Mouse (Mus musculus): ENCODE results near the gene Hist1h1d.
"Not testable (repeated sequence)": the region's sequence is repeated elsewhere in the genome, so short reads cannot be mapped to it uniquely, and the experiment has no call there.

The Hist1h1d gene

DNA sequence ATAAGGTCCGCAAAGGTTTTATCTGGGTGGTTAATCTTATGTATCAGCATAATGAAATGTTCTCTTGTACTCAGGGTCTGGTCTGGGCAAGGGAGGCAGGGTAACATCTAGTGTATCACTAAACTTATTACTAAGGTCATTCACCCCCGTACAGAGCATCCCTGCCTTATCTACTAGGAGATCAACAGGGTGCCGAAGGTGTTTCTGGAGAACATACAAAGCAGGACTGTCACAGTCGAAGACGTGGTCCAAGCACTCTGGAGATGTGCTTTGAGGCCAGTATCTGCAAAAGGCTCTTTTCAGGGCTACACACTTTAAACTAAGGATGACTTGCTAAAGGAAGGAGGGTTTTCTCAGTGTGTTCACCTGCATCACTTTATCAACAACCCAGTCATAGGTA lies 6.4 kb upstream of the Hist1h1d start:
- DNase-seq (ENCODE audit: low read depth, low spot score), result no peak

- no peak for DNase-seq (ENCODE audit: low read depth, low spot score)
Measured at GRCm38 (mm10) chr13:23550761-23551145, 2.3 kb upstream of the Hist1h1d start.

GRCm38 (mm10) chr13:23551146-23551834 lies 1.8 kb upstream of the Hist1h1d start, which contains the start of gene Hist1h4f:
Gene Hist1h4f, minus strand, starts transcription at chr13:23551648.
- peak; percentile 98 for DNase-seq (ENCODE audit: low read depth, low spot score)

GRCm38 (mm10) chr13:23551931-23552914 lies 839 bp upstream of the Hist1h1d start:
- DNase-seq (ENCODE audit: low read depth, low spot score), result no peak

GRCm38 (mm10) chr13:23554393-23554792 lies 1.3 kb downstream of the Hist1h1d start:
- no peak for DNase-seq (ENCODE audit: low read depth, low spot score)

GRCm38 (mm10) chr13:23554925-23555838 lies 2.1 kb downstream of the Hist1h1d start:
- no peak for DNase-seq (ENCODE audit: low read depth, low spot score)

- DNase-seq (ENCODE audit: low read depth, low spot score), result peak; percentile 96
Measured at GRCm38 (mm10) chr13:23555839-23556416, 2.9 kb downstream of the Hist1h1d start.

DNA sequence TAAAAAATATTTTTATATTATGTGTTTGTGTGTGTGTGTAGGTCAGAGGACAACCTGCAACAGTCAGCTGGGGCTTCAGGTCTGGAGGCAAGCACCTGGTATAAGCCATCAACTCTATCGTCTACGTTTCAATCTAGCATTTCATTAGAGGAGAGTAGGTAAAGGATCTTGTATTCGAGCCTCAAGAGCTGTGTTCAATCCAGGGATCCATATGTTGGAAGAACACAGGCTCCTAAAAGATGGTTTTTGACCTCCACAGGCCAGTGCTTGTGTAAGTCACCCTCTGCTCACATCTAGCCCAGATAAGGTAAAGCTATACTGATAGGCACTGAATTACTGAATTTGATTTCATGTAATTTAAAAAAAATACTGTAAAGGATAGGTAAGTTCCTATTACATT lies 3.8 kb downstream of the Hist1h1d start:
- no peak for DNase-seq (ENCODE audit: low read depth, low spot score)

DNA sequence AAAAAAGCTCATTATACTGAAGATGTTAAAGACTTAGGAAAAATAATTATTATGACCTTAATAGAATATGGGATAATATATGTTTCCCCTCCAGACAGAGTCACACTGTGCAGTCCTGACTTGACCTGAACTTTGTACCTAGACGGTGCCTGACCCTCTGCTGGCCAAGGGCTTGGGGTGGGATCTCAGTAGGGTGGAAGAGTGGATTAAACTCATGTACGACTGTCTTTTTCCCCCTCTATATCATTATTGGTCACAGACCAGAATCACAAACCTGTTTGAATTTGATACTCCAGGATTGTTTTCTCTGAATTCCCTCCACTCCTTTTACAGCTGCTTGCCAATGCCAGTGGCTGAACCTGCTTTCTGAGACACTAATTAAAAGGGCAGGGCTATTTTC lies 7.6 kb downstream of the Hist1h1d start:
- not testable (repeated sequence) for DNase-seq (ENCODE audit: low read depth, low spot score)

DNA sequence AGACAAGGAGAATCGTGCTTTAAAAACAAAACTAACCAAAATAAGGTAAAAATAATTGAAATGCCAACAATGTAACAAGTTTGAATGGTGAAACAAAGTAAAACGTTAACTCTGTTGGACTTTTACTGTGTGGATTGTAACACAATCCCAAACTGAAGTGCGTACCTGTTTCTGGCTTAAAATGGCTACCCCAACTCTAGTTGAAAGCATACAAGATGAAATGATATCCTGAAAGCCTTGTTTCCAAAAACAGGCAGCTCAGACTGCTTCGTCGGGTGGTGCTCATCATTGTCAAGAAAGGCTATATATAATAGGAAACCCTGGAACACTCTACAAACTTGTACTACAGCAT lies 8.4 kb downstream of the Hist1h1d start:
- not testable (repeated sequence) for DNase-seq (ENCODE audit: low read depth, low spot score)

DNA sequence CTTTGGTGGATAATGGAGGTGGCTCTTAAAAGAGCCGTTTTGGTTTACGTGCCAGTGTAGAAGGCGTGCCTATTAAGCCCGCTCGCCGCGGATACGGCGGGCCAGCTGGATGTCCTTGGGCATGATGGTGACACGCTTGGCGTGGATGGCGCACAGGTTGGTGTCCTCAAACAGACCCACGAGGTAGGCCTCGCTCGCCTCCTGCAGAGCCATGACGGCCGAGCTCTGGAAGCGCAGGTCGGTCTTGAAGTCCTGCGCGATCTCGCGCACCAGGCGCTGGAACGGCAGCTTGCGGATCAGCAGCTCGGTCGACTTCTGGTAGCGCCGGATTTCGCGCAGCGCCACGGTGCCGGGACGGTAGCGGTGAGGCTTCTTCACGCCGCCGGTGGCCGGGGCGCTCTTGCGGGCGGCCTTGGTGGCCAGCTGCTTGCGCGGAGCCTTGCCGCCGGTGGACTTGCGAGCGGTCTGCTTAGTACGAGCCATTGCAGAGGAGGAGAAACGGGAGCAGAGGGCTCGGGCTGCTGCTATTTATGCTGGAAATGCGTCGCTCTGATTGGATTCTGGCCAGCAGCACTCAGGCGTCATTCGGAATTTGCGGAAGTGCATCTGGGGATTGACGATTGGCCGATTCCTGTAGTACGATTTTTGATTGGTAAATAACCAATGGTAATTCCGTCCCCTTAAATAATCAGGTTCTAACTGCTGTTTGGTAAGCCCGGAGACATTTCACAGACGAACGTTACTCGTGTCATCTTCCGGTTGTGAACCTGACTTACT lies 9.0 kb downstream of the Hist1h1d start, which contains the start of gene Hist1h3e:
Gene Hist1h3e (minus strand): TSS at position 487 of the 777 bp plus-strand sequence.
- DNase-seq (ENCODE audit: low read depth, low spot score), result peak; percentile 100

DNA sequence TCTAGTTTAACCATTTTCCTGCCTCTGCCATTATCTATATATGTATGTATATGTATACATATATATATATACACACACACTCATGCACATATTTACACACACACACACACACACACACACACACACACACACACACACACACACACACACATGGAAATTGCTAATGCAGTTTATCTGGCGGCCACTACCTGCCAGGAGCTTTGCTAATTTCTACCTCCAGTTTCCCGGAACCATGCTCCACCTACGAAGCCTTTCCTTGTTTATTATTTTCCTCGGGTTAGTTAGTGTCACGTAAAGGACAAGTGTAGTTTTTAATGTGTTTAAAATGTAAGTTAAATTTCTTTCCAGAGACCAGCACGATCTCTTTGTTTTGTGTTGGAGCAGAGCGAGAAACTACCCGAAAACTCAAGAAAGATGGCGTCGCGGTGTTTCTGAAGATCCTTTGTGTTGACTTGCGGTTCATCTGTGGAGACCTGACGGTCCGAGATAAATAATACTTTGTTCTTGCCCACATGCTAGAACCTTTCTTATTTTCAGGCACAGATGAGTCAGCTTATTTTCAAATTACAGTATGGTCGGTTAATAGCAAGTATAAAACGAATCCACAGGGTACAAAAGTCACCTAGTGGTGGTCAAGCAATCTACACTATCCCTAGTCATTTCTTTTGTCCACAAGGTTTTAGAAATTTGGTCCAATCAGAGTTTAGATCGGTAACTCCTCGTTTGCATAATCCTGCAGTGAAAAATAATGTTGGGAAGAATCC lies 9.8 kb downstream of the Hist1h1d start:
- peak; percentile 85 for DNase-seq (ENCODE audit: low read depth, low spot score)

DNA sequence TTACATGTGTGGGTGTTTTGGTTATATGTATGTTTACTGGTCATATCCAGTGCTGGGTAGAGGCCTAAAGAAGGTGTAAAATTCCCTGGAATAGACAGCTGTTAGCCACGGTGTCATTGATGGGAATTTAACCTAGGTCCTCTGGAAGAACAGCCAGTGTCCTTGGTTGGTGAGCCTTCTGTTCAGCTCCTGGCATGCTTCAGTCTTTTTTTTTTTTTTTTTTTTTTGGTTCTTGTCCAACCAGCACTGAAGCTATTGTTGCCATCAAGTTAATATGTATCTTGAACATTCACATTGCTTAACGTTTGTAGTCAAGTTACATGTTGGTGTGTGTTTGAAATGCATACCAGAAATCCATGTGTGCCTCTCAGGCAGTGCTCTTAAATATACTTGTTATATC lies 11.4 kb downstream of the Hist1h1d start:
- no peak for DNase-seq (ENCODE audit: low read depth, low spot score)

DNA sequence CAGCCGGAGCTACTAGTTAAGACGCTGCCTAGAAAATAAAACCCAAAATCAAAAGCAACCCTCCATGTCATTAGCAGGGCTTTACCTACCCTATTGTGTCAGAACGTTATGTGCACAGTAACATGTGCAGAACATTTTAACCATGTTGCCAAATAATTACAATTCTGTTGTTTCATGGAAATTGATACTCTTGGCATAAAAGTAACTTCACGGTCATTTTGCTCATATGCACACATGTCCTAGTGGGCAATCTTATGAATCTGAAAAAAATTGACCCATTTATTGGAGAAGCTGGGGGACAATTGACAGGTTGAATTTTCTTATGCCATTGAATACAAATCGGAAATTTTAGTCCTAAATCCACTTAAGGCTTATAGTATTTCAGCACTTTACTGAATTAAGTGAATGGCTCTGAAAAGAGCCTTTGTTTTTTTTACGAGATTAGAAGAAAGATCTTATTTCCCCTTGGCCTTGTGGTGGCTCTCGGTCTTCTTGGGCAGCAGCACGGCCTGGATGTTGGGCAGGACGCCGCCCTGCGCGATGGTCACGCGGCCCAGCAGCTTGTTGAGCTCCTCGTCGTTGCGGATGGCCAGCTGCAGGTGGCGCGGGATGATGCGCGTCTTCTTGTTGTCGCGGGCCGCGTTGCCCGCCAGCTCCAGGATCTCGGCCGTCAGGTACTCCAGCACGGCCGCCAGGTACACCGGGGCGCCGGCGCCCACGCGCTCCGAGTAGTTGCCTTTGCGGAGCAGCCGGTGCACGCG lies 17.4 kb downstream of the Hist1h1d start:
- not testable (repeated sequence) for DNase-seq (ENCODE audit: low read depth, low spot score)

DNA sequence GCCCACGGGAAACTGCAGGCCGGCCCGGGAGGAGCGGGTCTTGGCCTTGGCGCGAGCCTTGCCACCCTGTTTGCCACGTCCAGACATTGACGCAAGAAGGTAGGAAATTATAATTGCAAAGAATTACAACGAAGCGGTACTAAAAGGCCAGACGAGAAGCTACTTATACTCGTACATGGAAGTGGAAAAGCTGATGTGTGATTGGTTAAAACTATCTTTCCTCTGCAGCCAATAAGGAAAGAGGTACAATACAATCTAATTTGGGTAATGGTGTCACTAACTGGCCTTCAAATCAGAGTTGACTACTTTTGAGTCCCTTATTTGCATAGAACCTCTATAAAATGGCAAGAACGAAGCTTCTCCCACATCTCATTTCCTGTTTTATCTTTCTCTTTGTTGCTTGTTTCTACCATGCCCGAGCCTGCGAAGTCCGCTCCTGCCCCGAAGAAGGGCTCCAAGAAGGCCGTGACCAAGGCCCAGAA lies 18.0 kb downstream of the Hist1h1d start, which contains the start of the genes Hist1h2ae and Hist1h2bg:
Gene Hist1h2ae (minus strand): TSS at position 199 of the 482 bp plus-strand sequence.
Gene Hist1h2bg (plus strand): TSS at position 375 of the 482 bp plus-strand sequence.
- DNase-seq (ENCODE audit: low read depth, low spot score), result peak; percentile 99

- not testable (repeated sequence) for DNase-seq (ENCODE audit: low read depth, low spot score)
Measured at GRCm38 (mm10) chr13:23571504-23572217, 18.6 kb downstream of the Hist1h1d start.

DNA sequence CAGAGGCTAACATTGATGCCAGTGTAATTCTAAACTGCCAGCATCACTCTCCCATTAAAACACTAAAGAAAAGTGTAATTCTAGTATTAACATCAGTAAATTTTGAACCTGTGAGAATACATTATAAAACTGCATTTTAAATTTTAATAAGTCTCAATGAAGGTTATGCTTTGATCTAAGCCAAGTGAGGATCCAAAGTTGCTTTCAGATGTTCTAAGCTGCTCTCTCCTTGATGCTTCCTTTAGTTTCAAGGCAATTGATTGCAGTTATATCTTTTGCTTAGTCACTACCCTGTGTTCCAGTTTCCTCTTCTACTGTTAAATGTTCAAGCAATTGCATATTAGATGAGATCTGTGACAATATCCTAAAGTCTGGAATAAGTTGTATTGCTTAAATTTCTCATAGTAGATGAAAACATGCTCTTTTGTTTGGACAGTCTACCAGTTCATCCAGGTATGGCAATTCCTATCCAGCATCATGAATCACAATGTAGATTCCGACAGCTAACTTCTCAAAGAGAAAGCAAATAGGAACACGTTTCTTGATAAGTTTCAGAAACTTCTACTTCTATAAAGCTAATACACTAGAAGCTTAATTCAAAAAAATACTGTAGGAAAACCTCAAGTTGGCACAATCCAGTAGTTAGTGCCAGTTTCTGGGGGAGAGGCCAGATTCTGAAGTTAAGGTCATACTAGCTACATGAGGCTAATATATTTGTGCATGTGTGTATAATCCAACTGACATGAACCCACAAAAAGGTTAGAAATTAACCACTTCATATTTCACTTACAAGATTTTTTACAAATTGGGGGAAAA lies 19.4 kb downstream of the Hist1h1d start:
- no peak for DNase-seq (ENCODE audit: low read depth, low spot score)

Measured in telencephalon, adult 2 months (tissue).